Mouse (Mus musculus) ES-CJ7 (cell line): Measurements from ENCODE around the gene Evi2.

Source experiments
- DNase-seq: peaks from one replicate; pipeline ENCODE4 v3.0.0; 2011; ENCODE audit warnings: low read depth, low spot score

Gene Evi2

GRCm38 (mm10) chr11:79530333-79530761 is at the start of gene Evi2, which contains the start of gene Evi2a:
TSS of gene Evi2 (minus strand) at chr11:79530589.
TSS of gene Evi2a (minus strand) at chr11:79530609.
- DNase-seq = no peak

- peak; percentile 70 for DNase-seq
These were observed 47.4 kb upstream of the Evi2 start for GRCm38 (mm10) chr11:79577741-79578140.

- no peak for DNase-seq
These were observed 45.1 kb upstream of the Evi2 start for GRCm38 (mm10) chr11:79575383-79576073.

- DNase-seq = no peak
These were observed 43.4 kb upstream of the Evi2 start for GRCm38 (mm10) chr11:79573836-79574235.

GRCm38 (mm10) chr11:79570319-79570718 is 39.9 kb upstream of the Evi2 start:
- DNase-seq = no peak

GRCm38 (mm10) chr11:79568197-79568911 is 38.0 kb upstream of the Evi2 start:
- DNase-seq = no peak

GRCm38 (mm10) chr11:79566947-79567346 is 36.6 kb upstream of the Evi2 start:
- DNase-seq = no peak

- no peak for DNase-seq
These were observed 33.1 kb upstream of the Evi2 start for GRCm38 (mm10) chr11:79563493-79563892.

- no peak for DNase-seq
These were observed 30.1 kb upstream of the Evi2 start for GRCm38 (mm10) chr11:79560536-79560935.

GRCm38 (mm10) chr11:79552622-79553021 is 22.2 kb upstream of the Evi2 start:
- no peak for DNase-seq

- no peak for DNase-seq
These were observed 5.9 kb upstream of the Evi2 start for GRCm38 (mm10) chr11:79536293-79536692.

- no peak for DNase-seq
These were observed 5.2 kb upstream of the Evi2 start for GRCm38 (mm10) chr11:79535554-79535953.

- DNase-seq = no peak
These were observed 3.7 kb upstream of the Evi2 start for GRCm38 (mm10) chr11:79533950-79534690.

- no peak for DNase-seq
These were observed 2.9 kb upstream of the Evi2 start for GRCm38 (mm10) chr11:79533311-79533710.

- DNase-seq = no peak
These were observed 1.1 kb upstream of the Evi2 start for GRCm38 (mm10) chr11:79531485-79531884.

GRCm38 (mm10) chr11:79530774-79531173 is 385 bp upstream of the Evi2 start:
- DNase-seq = no peak

GRCm38 (mm10) chr11:79529736-79530135 is 653 bp downstream of the Evi2 start:
- no peak for DNase-seq

GRCm38 (mm10) chr11:79529226-79529625 is 1.2 kb downstream of the Evi2 start:
- no peak for DNase-seq

- DNase-seq = no peak
These were observed 1.8 kb downstream of the Evi2 start for GRCm38 (mm10) chr11:79528601-79529000.

GRCm38 (mm10) chr11:79527739-79528384 is 2.5 kb downstream of the Evi2 start:
- DNase-seq = no peak

GRCm38 (mm10) chr11:79527015-79527738 is 3.2 kb downstream of the Evi2 start:
- no peak for DNase-seq
